Mouse (Mus musculus) heart, postnatal 0 days (tissue): ENCODE measurements around the gene Antxr2.

Experiments used
- CTCF ChIP-seq: IDR thresholded peaks from 2 replicates; pipeline ENCODE4 v1.5.1; 2016; ENCODE audit warnings: antibody characterized with exemption, control low read depth, low read depth
- EP300 ChIP-seq: IDR thresholded peaks from 2 replicates; pipeline ENCODE4 v1.6.1; 2016; ENCODE audit warnings: antibody characterized with exemption, low read depth

GRCm38 (mm10) chr5:97907482-97907881, 123.4 kb downstream of the Antxr2 start:
- TF ChIP-seq CTCF (no peak), EP300 (no peak)
